Mouse (Mus musculus) kidney, adult 18-20 months (tissue): ENCODE measurements around the gene Cib3.

Experiments used
- DNase-seq: peaks from one replicate; pipeline ENCODE4 v3.0.0; 2021

The Cib3 gene

DNA sequence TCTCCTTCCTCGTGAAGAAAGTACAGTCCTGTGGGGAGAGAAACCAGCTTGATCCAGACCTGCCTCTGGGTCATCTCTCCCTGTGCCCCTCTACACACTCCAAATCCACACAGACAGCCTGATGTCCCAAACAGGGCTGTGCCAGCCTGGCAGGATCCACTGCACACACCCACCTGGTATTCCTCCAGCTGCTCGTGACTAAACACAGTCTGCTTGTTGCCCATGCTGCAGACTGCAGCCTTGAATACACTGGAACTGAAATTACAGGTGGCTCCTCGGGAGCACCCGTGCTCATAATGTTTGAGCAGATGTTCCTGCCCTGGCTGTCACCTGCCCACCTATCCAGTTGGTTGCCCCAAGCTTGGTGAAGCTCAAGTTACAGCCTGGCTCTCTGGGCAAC, at the start of gene Cib3:
Gene Cib3, minus strand, starts transcription at position 87 of the 400 bp plus-strand sequence.
- DNase-seq = no peak

DNA sequence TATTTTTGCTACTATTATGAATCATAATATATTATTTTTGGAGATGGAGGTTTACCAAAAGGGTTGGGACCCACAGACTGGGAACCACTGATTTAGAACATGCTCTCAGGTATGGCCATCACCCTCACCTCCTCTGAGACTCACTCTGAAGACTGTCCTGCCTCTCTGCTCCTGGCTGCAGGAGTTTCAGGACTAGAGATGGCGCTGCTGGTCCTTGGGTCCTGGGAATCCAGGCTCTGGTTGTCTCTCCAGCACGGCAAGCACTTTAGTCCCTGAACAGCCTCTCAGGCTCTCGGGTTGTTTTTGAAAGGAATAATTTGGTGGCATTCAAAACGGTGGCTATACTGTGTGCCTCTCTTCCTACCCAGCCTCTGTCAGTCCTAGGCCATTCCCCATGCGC, 49.2 kb upstream of the Cib3 start:
- DNase-seq = no peak

DNA sequence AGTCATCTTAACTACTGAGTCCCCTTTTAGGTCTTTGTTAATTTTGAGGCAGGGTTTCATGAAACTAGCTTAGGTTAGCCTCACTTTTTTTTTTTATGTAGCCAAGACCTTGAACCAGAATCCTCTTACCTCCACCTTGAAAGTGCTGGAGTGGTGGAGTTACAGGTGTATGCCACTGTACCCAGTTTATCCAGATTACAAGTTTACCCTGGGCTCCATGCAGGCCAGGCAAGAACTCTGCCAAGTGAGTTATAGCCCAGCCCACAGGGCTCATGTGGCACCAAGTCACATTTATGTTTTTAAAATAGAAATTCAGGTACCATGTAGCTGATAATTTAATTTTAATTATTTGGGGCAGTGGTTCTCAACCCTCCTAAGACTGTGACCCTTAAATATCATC, 48.8 kb upstream of the Cib3 start:
- DNase-seq = no peak

DNA sequence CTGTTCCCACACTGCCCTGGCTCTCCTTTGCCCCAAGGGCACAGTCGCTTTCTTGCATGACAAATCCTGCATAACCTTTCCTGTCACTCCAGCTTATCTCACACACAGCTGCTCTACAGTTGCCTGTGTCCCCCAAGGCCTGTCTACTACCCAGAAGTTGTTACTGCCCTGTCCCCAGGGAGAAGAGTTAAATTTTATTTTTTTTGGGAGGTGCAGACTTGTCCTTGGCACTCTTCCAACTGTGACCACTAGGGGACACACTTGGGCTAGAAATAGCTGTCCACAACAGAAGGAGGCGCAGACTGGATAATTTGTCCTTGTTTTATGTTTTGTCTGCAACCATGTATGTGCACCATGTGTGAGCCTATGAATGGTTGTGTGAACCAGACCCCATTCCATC, 48.4 kb upstream of the Cib3 start:
- peak; percentile 49 for DNase-seq

DNA sequence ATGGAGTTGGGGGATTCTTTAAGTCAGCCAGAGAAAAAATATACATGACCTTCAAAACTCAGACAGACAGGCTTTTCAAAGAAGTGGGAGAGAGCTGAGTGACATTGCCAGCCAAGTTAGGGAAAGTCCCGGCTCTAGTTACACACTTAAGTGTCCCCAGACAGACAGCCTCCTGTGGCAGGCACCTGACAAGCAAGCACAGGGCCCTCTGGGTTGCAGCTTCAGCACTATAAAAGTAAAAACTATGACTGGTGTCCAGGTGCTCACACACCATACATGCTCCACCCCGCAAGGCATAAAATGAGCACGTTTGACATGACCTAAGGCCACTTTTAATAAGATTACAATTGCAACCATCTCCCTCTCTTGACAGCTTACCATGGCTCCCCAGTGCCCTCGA, 47.9 kb upstream of the Cib3 start:
- DNase-seq = no peak

DNA sequence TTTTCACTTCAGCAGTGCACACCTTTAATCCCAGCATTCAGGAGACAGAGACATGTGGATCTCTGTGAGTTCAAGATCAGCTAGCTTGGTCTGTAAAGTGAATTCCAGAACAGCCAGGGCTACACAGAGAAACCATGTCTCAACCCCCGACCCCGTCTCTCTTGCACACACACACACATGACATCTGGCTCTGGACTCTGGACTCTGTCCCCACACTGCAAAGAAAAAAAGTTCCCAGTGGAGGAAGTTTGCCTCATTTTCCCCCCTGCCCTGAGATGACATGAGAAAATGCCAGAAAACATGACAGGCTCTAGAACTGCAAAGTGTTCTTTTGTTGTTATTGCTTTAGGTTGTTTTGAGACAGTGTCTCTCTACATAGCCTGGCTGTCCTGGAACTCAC, 47.2 kb upstream of the Cib3 start:
- DNase-seq = no peak

DNA sequence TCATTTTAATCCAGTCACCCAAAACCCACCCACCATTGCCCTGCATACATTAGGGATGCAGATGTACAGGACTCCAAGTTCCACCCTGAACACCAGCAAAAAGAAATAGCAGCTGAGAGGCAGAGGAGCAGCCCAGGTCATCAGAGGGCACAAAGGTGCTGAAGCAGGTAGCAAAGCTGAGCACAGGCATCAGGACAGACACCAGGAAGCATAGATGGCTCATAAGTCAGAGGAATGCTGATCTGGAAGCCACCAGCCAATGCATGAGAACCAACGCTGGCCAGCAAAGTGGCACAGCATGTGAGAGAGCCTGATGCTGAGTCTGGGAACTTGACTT, 45.2 kb upstream of the Cib3 start:
- DNase-seq = no peak

DNA sequence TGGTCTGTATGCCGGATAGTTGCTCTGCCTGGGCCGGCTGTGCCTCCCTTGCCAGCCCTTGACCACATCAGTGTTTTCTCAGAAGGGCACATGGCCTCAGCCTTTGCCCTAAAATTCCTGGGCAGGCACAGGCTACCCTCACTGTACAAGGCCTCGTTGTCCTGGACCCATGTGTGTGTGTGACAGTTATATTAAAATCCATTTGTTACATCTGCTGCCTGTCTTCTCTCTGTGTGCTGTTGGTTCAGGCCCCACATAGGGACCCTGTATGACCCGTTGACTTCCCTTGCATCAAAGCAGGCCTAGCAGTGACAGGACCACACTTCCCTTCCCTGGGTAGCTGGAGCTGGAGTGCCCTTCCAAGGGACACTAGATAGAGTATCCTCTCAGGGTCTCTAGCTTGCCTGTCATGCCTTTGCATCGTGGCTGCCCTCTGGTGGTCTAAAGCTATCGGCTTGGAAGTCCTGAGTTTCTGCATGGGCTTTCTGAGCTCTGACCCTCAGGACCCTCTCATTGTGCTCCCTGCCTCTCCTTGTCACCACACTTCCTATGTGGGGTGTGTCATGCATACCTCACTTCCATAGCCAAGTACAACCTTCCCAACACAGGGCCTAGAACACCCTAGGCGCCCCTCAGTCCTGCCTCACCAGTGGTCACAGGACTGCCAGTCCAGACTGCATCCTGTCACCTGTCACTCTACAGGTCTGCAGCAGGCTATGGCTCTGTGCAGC, 44.7 kb upstream of the Cib3 start:
- DNase-seq = no peak

DNA sequence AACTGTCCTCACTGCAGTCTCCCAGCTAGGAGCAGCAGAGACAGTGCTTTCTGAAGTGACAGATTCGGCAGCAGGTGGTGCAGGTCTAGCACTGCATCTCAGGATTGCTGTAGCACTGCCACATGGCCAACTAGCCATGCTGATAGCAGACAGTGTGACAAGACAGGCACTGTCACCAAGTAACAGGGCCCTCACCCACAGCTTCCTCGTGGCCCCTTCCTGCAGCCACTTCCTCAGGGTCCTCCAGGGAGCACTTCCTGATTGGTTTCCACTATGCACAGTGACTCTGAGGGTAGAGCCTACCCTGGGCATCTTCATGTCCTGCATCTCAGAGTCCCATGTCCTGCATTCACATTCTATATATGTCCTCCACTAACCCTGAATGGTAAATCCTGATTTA, 32.0 kb upstream of the Cib3 start:
- DNase-seq = no peak

DNA sequence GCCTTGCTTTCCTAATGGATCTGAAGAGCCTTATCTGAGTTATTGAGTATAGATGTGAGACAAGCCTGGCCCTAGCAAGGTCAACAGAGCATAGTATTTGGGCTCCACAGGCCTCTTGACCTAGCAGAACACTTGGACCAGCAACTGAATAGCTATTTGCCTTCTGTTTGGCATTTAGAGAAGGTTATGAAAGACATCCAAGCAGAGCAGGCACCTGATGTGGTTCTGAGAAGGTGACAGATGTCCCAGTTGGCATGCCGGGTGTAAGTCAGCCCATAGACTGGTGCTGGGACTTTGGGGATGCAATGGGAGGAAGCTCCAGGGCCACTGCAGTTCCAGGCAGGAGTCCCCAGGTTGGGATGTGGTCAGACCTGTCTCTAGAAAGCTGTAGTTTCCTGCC, 29.6 kb upstream of the Cib3 start:
- DNase-seq = no peak

DNA sequence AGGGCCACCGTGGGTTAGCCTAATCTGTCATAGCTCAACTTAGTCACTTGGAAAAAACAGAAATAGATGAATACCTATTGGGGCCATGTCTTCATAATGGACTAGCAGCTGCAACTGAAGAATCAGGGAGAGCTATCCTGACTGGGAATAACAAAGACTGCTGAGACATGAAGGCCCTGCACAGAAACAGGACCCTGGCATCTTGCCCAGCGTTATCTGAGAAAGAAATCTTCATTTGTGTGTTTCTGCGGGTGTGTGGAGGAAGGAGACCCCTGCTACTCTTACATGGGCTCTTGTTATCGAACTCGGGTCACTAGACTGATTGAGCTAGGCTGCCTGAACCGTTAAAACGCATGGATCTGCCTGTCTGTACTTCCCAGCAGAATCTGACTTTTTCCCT, 28.3 kb upstream of the Cib3 start:
- DNase-seq = no peak

DNA sequence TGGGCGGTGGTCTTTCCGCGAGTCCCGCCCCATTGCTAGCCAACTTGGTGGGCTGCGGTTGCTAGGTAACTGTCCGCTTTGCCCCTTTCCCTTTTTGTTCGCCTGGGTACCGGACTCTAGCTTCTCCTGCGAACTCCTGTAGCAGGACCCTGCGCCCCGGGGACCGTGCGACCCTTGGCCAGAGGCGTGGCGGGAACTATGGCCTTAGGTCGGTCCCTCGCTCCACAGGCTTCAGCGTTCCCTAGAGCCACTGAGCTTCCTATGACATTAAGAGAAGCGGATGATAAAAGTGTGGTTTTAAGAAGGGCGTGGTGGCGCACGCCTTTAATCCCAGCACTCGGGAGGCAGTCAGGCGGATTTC, 27.7 kb upstream of the Cib3 start:
- DNase-seq = no peak

DNA sequence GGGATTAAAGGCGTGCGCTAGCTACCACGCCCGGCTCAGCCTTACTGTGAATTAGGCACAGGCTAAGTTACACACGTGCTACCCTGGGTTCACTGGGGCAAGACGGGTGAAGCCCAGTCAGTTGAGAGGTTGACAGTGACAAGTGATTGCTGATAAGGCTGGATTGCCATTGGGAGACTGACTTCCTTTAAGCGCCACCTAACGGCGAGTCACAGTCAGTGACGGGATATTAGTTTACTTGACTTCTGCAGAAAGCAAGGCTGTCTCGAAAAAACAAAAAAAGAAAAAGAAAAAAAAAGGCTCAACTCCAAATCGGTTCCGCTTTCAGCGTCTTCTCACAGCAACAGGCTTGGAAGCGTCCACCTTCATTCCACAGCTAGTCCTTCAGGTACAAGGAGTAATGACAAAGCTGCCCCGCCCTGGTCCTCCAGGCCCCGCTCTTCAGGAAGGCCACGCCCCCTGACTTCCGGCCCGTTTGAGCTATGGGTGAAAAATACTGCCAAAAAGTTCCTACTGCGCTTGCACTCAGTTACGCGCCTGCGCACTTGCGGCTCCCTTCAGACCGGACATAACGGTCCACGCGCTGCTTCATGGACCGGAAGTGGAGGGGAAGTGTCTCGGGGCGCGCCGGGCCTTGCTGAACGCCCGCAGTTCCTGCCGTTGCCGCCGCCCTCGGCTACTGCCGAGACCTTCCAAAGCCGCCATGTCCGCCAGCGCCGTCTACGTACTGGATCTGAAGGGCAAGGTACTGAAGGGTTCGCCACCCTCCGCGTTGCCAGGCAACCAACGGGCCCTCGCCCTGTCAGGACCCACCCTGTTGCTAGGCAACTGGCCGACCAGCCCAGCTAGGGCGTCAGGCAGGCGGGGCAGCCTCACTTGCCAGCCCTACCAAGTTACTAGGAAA, 27.1 kb upstream of the Cib3 start, which contains the start of gene Ap1m1:
Gene Ap1m1, plus strand, starts transcription at position 520 of the 904 bp plus-strand sequence.
- peak; percentile 97 for DNase-seq

DNA sequence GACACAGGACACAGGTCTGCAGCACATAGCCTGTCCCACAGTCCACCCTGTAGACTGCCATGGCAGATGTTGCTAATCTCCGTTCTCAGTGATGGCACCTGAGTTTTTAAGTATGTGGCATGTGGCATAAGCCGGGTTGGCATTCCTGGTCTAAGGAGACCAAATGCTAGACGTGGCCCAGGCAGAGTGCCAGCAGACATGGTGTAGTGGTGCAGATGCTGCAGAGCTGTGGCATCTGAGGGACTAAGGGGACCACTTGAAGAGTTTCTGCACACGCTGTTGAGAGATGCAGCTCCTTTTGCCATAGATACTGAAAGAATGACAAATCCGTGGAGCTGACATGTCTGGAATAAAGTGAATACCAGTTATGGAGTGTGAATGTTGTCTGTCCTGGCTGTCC, 10.0 kb upstream of the Cib3 start:
- DNase-seq = no peak

DNA sequence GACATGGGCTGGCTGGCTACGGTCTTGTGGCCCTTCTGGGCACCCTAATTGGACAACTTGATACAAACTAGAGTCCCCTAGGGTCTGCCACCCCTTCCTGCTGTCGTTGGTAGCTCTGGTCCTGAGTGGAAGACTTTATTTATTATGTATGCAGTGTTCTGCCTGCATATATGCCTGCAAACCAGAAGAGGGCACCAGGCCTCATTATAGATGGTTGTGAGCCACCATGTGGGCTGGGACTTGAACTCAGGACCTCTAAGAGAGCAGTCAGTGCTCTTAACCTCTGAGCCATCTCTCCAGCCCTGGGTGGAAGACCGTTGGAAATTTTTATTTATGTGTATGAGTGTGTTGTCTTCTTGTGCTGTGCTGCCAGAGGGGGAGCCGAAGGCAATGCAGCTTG, 8.1 kb upstream of the Cib3 start:
- no peak for DNase-seq

DNA sequence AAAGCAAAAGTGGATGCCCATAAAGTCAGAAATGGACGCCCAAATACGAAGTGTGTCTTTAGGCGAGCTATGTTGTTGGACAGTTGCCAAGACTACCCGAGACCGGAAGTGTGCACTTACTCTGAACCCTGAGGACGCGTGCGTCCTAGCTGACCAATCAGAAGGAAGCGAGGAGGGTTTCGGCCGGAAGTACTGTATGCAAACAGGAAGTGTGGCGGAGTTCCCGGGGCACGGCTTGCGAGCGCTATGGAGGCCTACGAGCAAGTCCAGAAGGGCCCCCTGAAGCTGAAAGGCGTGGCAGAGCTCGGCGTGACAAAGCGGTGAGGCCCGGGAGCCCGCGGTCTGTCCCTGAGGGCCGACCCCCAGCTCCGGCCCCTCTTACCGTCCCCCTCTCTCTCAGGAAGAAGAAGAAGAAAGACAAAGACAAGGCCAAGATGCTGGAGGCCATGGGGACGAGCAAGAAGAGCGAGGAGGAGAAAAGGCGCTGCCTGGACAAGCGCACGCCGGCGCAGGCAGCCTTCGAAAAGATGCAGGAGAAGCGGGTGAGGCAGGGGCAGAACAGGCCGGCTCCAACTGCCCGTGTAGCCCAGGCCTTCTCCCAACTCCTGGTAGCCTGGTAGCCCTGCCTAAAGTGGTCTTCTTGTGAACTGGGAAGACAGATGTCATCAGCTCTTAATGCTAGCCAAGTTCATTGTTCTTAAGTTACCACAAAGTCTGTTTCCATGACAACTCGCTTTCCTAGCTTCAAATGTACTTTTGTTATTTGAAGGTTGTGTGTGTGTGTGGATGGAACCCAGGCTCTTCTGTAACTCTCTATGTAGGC, 7.1 kb upstream of the Cib3 start, which contains the start of gene Fam32a:
Gene Fam32a, plus strand, starts transcription at position 190 of the 823 bp plus-strand sequence.
- DNase-seq = peak; percentile 88

DNA sequence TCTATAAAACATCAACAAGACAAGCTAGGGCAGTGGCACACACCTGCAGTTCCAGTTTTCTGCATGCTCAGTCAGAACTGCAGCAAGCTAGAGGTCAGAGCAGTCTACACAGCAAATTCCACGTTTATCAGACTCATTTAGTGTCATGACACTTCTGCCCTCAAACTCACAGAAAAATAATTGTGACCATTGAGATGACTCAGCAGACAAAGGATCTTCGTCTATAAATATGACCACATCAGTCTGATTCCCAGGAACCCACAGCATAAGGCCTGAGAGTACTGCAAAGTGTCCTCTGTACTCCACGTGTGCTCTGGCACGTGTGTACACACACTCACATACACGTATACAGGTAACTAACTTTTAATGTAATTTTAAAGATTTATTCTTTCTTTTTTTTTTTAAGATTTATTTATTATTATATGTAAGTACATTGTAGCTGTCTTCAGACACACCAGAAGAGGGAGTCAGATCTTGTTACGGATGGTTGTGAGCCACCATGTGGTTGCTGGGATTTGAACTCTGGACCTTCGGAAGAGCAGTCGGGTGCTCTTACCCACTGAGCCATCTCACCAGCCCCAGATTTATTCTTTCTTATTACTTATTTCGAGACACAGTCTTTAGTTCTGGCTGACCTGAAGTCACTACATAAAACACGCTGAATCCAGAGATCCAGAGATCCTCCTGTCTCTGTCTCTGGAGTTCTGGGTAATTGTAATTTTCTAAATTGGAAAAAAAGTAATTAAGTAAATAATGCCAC, 6.3 kb upstream of the Cib3 start:
- no peak for DNase-seq

DNA sequence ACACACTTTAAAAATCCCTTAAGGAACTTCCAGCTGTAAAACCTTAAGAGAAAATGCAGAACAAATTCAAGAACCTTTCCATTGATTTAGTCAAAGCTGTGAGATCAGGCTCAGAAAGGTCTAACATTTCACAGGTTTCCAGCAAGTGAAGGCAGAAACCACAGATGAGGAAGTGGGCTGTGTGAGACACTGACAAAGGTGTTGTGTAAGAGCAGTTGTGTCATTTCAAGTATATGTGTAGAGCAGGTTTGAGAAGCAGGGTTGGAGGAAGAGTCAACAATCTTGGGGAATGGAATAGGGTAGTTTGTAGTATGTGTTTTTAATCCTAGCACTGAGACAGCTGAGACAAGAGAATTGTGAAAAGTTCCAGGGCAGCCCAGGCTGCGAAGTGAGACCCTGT, 3.2 kb upstream of the Cib3 start:
- no peak for DNase-seq

DNA sequence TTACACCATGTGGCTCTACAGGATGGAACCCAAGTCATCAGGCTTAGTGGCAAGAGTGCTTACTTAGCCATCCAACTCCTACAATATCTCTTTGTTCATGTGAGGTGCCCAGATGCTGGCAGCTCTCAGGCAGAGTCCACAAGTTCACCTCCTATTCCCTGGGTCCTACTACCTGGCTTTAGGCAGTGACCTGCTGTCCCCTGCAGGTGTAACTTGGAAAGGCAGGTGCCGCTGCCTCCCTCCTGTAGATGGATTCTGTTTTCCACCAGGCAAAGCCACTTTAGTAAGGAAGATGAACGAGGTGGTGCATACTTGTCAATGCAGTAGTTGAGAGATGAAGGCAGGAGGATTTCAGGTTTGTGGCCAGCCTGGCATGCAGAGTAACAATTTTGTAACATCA, 2.4 kb upstream of the Cib3 start:
- peak; percentile 64 for DNase-seq

DNA sequence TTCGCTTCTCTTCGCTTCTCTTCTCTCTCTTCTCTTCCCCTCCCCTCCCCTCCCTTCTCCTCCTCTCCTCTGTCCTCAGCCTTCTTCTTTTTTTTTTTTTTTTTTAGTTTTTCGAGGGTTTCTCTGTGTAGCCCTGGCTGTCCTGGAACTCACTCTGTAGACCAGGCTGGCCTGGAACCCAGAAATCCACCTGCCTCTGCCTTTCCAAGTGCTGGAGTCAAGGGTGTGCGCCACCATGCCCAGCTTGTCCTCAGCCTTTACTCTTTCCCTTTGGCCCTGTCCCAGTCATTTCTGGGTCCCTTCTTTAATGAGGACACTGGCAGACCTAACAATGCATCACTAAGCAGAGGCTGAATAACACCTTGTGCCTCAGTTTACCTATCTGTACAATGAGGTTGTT, 899 bp upstream of the Cib3 start, which contains the start of gene Gm11034:
Gene Gm11034, minus strand, starts transcription at position 101 of the 400 bp plus-strand sequence.
- no peak for DNase-seq

DNA sequence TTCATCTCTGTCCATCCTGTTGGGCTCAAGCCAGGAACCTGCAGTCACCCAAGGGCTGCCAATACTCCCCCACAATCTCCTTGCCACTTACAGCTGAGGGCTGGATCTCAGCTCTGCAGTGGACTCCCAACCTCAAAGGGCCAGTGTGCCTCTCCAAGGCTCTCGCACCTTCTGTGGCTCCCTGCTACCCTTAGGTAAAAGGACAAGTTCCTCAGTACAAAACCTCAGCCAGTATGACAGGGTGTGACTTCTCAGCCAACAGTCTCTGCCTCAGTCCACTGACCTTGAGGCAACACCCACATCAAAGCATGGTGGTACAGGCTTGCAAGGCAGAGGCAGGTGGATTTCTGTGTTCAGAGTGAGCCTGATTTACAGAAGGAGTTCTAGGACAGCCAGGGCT, 791 bp downstream of the Cib3 start:
- no peak for DNase-seq

DNA sequence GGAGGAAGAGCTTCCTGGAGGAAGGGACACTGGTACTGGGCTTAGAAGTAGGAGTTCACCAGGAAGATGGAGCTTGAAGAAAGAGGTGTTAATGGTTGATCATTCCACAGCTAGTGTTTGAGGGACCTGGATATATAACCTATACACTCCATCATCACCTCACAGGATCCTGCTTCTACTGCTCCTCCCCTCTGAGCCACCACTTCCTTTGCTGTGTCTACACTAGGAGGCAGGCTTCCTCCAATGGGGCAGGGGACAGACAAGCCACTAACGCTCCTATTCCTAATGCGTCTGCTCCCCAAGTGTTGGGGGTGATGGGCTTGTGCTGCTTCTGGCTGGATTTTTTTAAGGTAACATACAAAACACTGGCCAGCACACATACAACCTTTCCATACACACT, 1.9 kb downstream of the Cib3 start:
- DNase-seq = no peak

DNA sequence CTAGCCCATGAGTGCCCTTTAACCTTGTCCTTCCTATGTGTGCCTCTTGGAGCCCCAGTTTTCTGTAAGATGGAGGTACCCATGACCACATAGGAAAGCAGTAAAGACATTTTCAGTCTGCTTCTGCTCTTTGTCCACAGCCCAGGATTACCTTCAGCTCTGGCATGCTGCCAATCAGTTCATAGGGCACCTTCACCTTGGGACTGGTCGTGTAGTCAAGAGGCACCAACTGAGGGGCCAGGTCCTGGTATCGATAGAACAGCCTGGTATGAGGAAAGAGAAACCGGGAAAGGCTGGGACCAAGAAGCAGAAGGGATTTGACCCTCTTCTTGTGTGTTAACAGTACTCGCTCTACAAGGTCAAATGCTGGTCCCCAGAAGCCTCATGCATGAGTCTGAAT, 2.4 kb downstream of the Cib3 start:
- DNase-seq = no peak
